Mouse (Mus musculus): Measurements from ENCODE around the gene Fitm1. TPM values are rescaled to one million over a fixed set of nuclear protein-coding genes. Genes with fewer than 3 reads are reported as not detected.

The Fitm1 gene
- polyA plus RNA-seq, 1 experiment from 2014 or later = 0.26 TPM

DNA sequence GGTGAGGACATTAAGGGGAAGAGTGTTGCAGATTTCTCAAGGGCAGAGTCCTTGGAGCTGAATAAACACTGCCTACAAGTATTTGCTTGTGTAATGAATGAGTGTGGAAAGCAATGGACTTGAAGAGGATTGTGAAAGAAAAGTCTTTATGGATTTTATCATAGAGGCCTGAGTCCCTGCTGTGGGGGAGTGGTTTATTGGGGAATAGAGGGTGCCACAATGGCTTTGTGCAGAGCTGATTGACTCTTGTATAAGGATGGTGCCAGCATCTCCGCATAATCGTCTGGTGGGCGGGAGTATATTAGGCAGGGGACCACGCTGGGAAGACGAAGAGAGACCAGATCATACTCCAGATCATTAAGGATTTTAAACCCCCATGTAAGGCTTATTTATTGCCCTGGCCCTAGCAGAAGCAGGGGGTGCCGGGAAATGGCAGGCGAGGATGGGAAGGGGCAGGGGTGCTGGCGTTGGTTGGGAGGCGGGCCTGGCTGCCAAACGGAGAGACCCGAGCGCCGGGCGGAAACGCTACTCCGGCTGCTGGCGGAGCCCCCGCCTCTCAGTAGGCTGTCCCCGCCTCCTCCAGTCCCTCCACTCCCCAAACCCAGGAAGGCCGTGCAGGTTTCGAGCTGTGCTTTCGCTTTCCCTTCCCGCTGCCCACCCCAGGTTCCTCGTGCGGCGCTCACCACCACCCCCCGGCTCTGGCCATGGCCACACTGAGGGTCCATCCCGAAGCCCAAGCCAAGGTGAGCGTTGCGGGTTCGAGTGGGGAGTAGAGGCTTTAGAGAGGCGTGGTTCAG, 2.7 kb downstream of the Fitm1 start, which contains the start of gene Psme1:
Gene Psme1, plus strand, starts transcription at position 253 of the 797 bp plus-strand sequence.
- peaks cover 26% of the 10 kb centered on the region for H3K36me3 ChIP-seq
- WGBS = 1% methylated on average over 32 of the region's 32 CpGs
- no peaks in the 10 kb centered on the region for H3K9me3 ChIP-seq
- peak within 1 kb of the TSS; percentile 71 for H3K4me3 ChIP-seq
- no peaks in the 10 kb centered on the region for H3K27me3 ChIP-seq (ENCODE audit: insufficient read depth, poor library complexity, severe bottlenecking)
- H3K27ac ChIP-seq = peak within 1 kb of the TSS; percentile 91
- H3K4me1 ChIP-seq (replicated peaks) = peaks cover 37% of the 10 kb centered on the region
- peak; percentile 86 for DNase-seq (ENCODE audit: low spot score)

- Histone ChIP-seq H3K36me3 (peaks cover 26% of the 10 kb centered on the region), H3K27me3 (ENCODE audit: insufficient read depth, poor library complexity, severe bottlenecking) (0 out of 2 replicates have a peak, but pooled peaks cover 4% of the 10 kb centered on the region)
- DNase-seq (ENCODE audit: low spot score) = no peak
These were observed 3.4 kb downstream of the Fitm1 start for GRCm38 (mm10) chr14:55578668-55579269.

DNA sequence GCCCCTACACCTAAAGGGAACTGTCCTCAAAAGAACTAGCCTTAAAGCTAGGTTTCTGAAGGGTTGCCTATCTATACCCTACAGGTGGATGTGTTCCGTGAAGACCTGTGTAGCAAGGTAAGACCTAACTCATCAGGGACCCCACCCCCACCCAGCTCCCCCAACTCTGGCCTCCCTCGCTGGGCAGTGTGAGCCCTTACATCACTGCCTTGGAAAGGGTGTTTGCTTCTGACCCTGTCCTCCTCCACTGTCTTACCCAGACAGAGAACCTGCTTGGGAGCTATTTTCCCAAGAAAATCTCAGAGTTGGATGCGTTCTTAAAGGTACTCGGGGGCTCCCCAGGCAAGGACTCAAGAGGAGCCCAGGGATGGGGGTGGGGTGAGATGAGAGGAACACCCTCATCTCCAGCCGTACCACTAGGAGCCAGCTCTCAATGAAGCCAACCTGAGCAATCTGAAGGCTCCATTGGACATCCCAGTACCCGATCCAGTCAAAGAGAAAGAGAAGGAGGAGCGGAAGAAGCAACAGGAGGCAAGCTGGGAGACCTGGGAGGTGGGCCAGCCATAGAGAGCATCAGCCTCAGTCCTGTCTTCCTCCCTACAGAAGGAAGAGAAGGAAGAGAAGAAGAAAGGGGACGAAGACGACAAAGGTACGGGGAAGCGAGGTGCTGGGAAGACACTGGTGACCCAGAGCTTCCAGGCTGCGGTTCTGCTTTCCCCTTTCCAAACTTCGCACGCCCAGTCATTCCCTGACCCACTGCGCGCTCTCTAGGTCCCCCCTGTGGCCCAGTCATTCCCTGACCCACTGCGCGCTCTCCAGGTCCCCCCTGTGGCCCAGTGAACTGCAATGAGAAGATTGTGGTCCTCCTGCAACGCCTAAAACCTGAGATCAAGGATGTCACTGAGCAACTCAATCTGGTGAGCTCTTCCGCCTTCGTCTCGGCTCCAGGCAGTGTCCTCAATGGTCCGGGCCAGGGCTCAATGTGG, 4.4 kb downstream of the Fitm1 start:
- DNase-seq (ENCODE audit: low spot score) = no peak
- H3K4me3 ChIP-seq = no peak overlapping the region
- H3K27ac ChIP-seq = no peak overlapping the region
- peaks cover 26% of the 10 kb centered on the region for H3K36me3 ChIP-seq
- peaks cover 7% of the 10 kb centered on the region; the same call in 1 of the 2 replicates for H3K27me3 ChIP-seq (ENCODE audit: insufficient read depth, poor library complexity, severe bottlenecking)
- H3K9me3 ChIP-seq = no peaks in the 10 kb centered on the region
- WGBS = 82% methylated on average over 23 of the region's 23 CpGs
- H3K4me1 ChIP-seq (replicated peaks) = peaks cover 42% of the 10 kb centered on the region

More at GRCm38 (mm10) chr14:55578668-55579269, 3.4 kb downstream of the Fitm1 start:
- H3K27ac ChIP-seq = peak overlapping the region; percentile 91
- 36% methylated on average over 6 of the region's 6 CpGs for WGBS
- no peaks in the 10 kb centered on the region for H3K9me3 ChIP-seq
- peaks cover 37% of the 10 kb centered on the region for H3K4me1 ChIP-seq (replicated peaks)
- H3K4me3 ChIP-seq = peak overlapping the region; percentile 71

GRCm38 (mm10) chr14:55580731-55581130, 5.3 kb downstream of the Fitm1 start:
- no peak for DNase-seq (ENCODE audit: low spot score)
- Histone ChIP-seq H3K4me1 (replicated peaks) (peaks cover 46% of the 10 kb centered on the region), H3K4me3 (no peak overlapping the region), H3K36me3 (peaks cover 26% of the 10 kb centered on the region), H3K27ac (no peak overlapping the region), H3K9me3 (no peaks in the 10 kb centered on the region), H3K27me3 (ENCODE audit: insufficient read depth, poor library complexity, severe bottlenecking) (peaks cover 7% of the 10 kb centered on the region; the same call in 1 of the 2 replicates)
- WGBS = 94% methylated on average over 16 of the region's 16 CpGs

DNA sequence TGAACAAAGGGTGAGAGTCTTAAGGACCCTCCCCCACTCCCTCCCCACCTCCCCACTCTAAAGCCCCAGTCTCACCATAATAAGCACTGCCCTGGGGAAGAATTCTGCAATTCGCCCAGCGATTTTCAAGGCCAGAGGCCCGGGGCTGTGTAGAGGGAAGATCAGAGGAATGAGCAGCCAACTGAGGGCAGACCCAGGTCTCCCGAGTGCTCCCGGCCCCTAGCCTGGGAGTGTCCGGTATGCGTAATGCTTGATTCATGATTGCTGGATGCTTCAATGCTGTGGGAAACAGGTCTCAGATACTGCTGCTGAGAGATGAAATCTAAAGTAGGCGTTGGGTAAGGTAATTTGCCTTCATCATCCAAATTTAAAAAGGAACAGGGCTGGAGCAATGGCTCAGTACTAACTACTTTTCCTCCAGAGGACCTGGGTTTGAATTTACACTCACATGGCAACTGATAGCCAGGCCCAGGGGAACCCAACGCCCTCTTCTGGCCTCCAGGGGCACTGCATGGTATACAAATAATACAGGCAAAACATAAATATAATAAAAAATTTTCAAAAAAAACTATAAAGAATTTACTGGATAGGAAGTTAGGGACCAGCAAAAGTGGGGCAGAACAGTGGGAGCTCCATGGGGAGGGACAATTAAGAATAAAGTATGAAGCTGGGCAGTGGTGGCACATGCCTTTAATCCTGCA, 6.7 kb downstream of the Fitm1 start:
- Histone ChIP-seq H3K36me3 (peaks cover 30% of the 10 kb centered on the region), H3K4me1 (replicated peaks) (peaks cover 38% of the 10 kb centered on the region), H3K27me3 (ENCODE audit: insufficient read depth, poor library complexity, severe bottlenecking) (peaks cover 7% of the 10 kb centered on the region; the same call in 1 of the 2 replicates), H3K27ac (no peak overlapping the region), H3K4me3 (no peak overlapping the region), H3K9me3 (no peaks in the 10 kb centered on the region)
- no peak for DNase-seq (ENCODE audit: low spot score)
- 78% methylated on average over 9 of the region's 9 CpGs for WGBS

DNA sequence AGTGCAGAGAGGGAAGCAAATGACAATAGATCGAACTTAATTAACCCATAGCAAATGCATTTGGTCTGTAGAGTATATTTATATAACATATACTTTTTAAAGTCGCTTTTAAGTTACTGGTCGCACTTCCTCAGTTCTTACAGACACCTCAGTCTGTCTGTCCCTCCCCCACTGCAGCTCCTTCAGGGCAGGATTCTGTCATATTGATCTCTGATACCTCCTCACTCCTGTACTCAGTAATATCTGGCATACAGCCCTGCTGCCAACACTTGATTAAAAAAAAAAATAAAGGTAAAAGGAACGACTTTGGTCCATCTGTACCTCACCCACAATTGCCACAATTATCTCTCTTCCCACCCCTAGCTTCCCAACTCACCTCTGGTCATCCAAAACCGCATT, 8.9 kb downstream of the Fitm1 start:
- H3K4me1 ChIP-seq (replicated peaks) = peaks cover 21% of the 10 kb centered on the region
- no peaks in the 10 kb centered on the region for H3K9me3 ChIP-seq
- H3K36me3 ChIP-seq = peaks cover 49% of the 10 kb centered on the region
- H3K27me3 ChIP-seq (ENCODE audit: insufficient read depth, poor library complexity, severe bottlenecking) = peaks cover 7% of the 10 kb centered on the region; the same call in 1 of the 2 replicates
- H3K4me3 ChIP-seq = peak overlapping the region; percentile 67
- peak overlapping the region; percentile 82; the same call in 1 of the 2 replicates for H3K27ac ChIP-seq
- no peak for DNase-seq (ENCODE audit: low spot score)
- 37% methylated on average over 5 of the region's 5 CpGs for WGBS

DNA sequence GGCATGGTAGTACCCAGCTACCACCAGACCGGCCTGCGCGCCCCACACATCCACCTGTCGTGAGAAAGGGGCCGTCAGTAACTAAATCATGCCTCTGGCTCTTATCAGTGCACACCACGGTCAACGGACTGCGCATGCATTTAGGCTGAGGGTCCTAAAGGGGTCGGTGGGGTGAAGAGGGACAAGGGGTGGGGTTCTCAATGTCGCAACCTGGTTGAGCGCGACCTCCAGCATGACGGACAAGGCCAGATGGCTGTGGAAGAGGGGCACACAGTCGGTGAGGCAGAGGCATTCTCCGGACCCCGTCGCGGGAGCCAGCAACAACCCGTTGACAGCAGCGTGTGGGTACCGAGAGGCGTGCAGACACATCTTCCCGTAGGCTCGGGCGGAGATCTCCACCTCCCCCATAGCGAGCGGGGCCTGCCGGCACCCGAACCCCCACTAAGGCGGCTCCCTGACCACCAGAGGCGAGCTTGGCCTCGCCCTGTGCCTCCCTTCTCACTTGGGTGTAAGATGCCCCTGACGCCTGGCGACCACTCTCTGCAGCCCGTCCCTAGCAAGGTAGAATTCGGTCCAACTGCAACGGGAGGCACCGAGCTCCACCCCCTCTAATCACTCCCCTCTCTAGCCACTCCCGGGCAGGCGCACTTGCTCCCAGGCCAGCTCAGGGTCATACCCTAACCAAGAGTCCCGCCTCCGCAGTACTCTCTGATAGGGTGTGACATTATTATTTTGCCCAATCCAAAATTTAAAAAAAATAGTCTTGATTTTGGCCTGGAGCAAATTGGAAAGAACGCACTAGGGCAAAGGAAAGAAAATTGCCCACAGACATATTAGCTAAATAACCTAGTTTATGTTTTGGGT, 9.5 kb downstream of the Fitm1 start, which contains the start of gene Emc9:
Gene Emc9, minus strand, starts transcription at position 601 of the 864 bp plus-strand sequence.
- Histone ChIP-seq H3K4me1 (replicated peaks) (peaks cover 18% of the 10 kb centered on the region), H3K27me3 (ENCODE audit: insufficient read depth, poor library complexity, severe bottlenecking) (peaks cover 7% of the 10 kb centered on the region; the same call in 1 of the 2 replicates), H3K27ac (peak within 1 kb of the TSS; percentile 82), H3K9me3 (no peaks in the 10 kb centered on the region), H3K36me3 (peaks cover 48% of the 10 kb centered on the region), H3K4me3 (peak within 1 kb of the TSS; percentile 67)
- peak; percentile 66 for DNase-seq (ENCODE audit: low spot score)
- WGBS = 1% methylated on average over 43 of the region's 43 CpGs

DNA sequence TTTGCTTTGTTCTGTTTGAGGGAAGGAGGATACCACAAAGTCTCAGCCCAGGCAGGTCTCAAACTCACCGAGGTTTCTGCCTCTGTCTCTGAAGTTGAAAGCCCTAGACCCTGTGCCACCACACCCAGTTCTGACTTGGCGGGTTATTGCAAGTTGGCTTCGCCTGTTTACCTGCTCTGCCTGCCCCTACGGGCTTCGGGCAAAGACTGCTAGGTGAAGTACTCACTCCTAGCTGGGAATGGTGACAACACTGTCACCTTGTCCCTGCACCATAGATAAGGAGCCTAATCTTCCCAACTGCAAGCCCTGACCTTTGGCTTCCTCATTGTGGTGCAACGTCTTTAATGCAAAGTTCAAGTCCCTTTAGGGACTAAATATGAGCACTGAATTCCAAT, 10.1 kb downstream of the Fitm1 start:
- Histone ChIP-seq H3K36me3 (peaks cover 42% of the 10 kb centered on the region), H3K4me3 (peak overlapping the region; percentile 67), H3K27ac (peak overlapping the region; percentile 23; the same call in 1 of the 2 replicates), H3K4me1 (replicated peaks) (peaks cover 23% of the 10 kb centered on the region), H3K9me3 (no peaks in the 10 kb centered on the region), H3K27me3 (ENCODE audit: insufficient read depth, poor library complexity, severe bottlenecking) (peaks cover 7% of the 10 kb centered on the region; the same call in 1 of the 2 replicates)
- DNase-seq (ENCODE audit: low spot score) = no peak
- 62% methylated on average over 6 of the region's 6 CpGs for WGBS

DNA sequence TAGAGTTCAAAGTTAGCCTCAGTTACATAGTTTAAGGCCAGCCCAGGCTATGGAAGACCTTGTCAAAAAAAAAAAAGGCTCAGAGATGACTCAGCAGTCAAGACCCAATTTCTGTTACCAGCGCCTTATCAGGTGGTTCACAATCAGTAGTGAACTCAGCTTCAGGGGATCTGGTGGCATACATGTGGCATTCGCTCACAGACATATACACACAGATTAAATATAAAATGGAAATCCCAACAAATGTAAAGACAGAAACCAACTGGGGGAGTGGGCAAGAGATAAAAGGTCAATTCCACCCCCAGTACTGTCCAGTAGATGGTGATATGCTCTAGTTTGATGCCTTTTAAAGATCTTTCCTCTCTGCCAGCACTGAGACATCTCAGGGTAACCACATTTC, 10.7 kb downstream of the Fitm1 start:
- H3K36me3 ChIP-seq = peaks cover 36% of the 10 kb centered on the region
- peaks cover 24% of the 10 kb centered on the region for H3K4me1 ChIP-seq (replicated peaks)
- no peaks in the 10 kb centered on the region for H3K9me3 ChIP-seq
- no peak for DNase-seq (ENCODE audit: low spot score)
- H3K27me3 ChIP-seq (ENCODE audit: insufficient read depth, poor library complexity, severe bottlenecking) = peaks cover 7% of the 10 kb centered on the region; the same call in 1 of the 2 replicates
- no peak overlapping the region for H3K4me3 ChIP-seq
- H3K27ac ChIP-seq = no peak overlapping the region
- WGBS = 91% methylated on average over 2 of the region's 2 CpGs

DNA sequence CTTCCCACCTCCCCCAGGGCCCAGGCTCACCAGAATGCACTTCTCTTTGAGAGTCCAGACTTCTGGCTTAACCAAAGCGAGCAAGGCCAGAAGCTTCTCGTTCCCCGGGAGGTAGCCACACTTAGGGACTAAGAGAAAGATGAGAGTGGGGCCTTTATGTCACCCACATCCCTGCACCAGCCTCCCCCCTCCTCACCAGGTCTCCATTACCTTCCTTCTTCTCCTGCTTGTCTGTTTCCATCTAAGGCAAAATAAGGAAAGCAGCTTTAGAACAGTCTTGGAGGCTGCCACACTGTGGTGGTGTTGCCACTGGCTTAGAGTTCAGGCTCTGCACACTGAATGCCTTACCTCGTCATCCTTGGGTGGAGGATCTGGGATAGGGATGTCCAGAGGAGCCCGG, 13.9 kb downstream of the Fitm1 start:
- H3K27me3 ChIP-seq (ENCODE audit: insufficient read depth, poor library complexity, severe bottlenecking) = no peaks in the 10 kb centered on the region; the same call in 1 of the 2 replicates
- peaks cover 33% of the 10 kb centered on the region for H3K36me3 ChIP-seq
- DNase-seq (ENCODE audit: low spot score) = no peak
- no peak overlapping the region for H3K4me3 ChIP-seq
- H3K27ac ChIP-seq = no peak overlapping the region
- no peaks in the 10 kb centered on the region for H3K9me3 ChIP-seq
- H3K4me1 ChIP-seq (replicated peaks) = peaks cover 47% of the 10 kb centered on the region
- WGBS = 95% methylated on average over 5 of the region's 5 CpGs
